Mouse (Mus musculus) lung, embryonic 15.5 days (tissue): ENCODE data around the gene Slc25a22. TPM values are rescaled to one million over a fixed set of nuclear protein-coding genes. Genes with fewer than 3 reads are reported as not detected.
A peak's percentile ranks its signal among the peaks of the same experiment; 100 is the strongest.

ENCODE experiments used
- ATAC-seq: fragments of 200-750 bp; cut with Nextera tagmentation; 2 replicates; pipeline ENCODE4 v1.8.0; 2017; ENCODE audit warnings: moderate number of reproducible peaks, borderline replicate concordance; ENCODE audit not compliant: low FRiP score, low TSS enrichment; ENCODE audit errors: extremely low read depth
- H3K27ac ChIP-seq: fragments of 300-500 bp; sonication (generic); 2 replicates; pipeline ENCODE4 v1.5.1; 2015; ENCODE audit warnings: moderate library complexity, mild to moderate bottlenecking, inconsistent platforms
- H3K27me3 ChIP-seq: fragments of 300-500 bp; sonication (generic); 2 replicates; pipeline ENCODE4 v1.6.1; 2015; ENCODE audit warnings: inconsistent platforms
- H3K36me3 ChIP-seq: fragments of 300-500 bp; sonication (generic); 2 replicates; pipeline ENCODE4 v1.6.1; 2015; ENCODE audit warnings: inconsistent platforms
- H3K4me1 ChIP-seq: fragments of 300-500 bp; sonication (generic); 2 replicates; pipeline ENCODE4 v1.6.1; 2015; ENCODE audit warnings: inconsistent platforms
- H3K4me2 ChIP-seq: fragments of 300-500 bp; sonication (generic); 2 replicates; pipeline ENCODE4 v1.6.1; 2015; ENCODE audit warnings: inconsistent platforms, mild to moderate bottlenecking, moderate library complexity
- H3K4me3 ChIP-seq: fragments of 300-500 bp; sonication (generic); 2 replicates; pipeline ENCODE4 v1.5.1; 2015; ENCODE audit warnings: mild to moderate bottlenecking, inconsistent platforms
- H3K9ac ChIP-seq: fragments of 300-500 bp; sonication (generic); 2 replicates; pipeline ENCODE4 v1.6.1; 2015; ENCODE audit warnings: inconsistent platforms
- H3K9me3 ChIP-seq: fragments of 300-500 bp; sonication (generic); 2 replicates; pipeline ENCODE4 v1.6.1; 2016; ENCODE audit warnings: inconsistent platforms
- WGBS: fragments of 180-500 bp; shearing (Covaris S2); methylation state at CpG from one replicate; pipeline ENCODE4 v1.1.7; 2015; 5-methylcytosine and 5-hydroxymethylcytosine counted together
- polyA plus RNA-seq: library from polyadenylated mRNA; unstranded; fragments of >200 nt; fragmentation: Nextera tagmentation; extraction: Ambion mirVana; gene quantifications from 2 replicates; pipeline ENCODE4 v1.2.1, GENCODE M21; 2015

Gene Slc25a22
- polyA plus RNA-seq, 1 experiment from 2014 or later, result 25.1 TPM

GRCm38 (mm10) chr7:141478270-141478748 is 40.6 kb upstream of the Slc25a22 start:
- WGBS, result 37% methylated on average over 5 of the region's 5 CpGs
- Histone ChIP-seq H3K27ac (peak overlapping the region; percentile 99), H3K9me3 (no peaks in the 10 kb centered on the region), H3K36me3 (no peaks in the 10 kb centered on the region), H3K27me3 (peaks cover 11% of the 10 kb centered on the region; the same call in 1 of the 2 replicates), H3K4me2 (peak overlapping the region; percentile 87), H3K4me3 (no peak overlapping the region), H3K4me1 (peaks cover 64% of the 10 kb centered on the region), H3K9ac (peak overlapping the region; percentile 9; the same call in 1 of the 2 replicates)
- no peak for ATAC-seq

DNA sequence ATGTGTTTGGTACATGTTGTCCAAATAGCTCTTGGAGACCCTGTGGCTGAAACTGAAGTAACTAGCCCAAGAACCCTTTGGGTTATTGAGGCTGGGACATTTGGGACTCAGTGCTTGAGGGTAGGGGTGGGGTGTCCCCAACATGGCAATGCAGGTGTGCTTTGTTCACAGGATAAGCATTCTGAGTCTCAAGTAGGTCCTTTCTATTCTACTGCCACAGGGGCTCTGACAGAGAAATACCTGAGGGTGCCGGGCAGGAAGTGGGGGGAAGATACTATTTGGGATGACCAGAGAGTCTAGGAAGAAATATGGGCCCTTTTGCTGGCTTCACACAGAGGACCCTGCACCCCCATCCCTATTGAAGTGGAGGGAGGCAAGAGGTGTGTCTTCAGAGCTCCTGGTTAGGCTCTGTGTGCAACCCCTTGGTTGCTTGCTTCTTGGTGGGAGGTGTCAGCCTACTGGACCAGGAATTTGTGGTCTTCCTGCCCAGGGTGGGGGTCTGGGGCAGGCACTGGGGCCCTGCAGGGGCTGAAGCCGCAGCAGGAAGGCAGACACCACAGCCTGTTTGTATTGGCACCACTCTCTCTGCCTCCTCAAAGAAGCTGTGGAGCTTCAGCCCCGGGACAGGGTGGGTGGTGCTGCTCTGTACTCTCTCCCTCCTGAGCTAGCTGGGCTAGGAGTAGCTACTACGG is 40.0 kb upstream of the Slc25a22 start:
- peaks cover 1% of the 10 kb centered on the region for H3K36me3 ChIP-seq
- H3K4me1 ChIP-seq, result peaks cover 63% of the 10 kb centered on the region
- H3K27me3 ChIP-seq, result peaks cover 9% of the 10 kb centered on the region; the same call in 1 of the 2 replicates
- no peak overlapping the region for H3K4me3 ChIP-seq
- H3K4me2 ChIP-seq, result peak overlapping the region; percentile 87
- ATAC-seq, result no peak
- H3K9me3 ChIP-seq, result no peaks in the 10 kb centered on the region
- WGBS, result 18% methylated on average over 4 of the region's 4 CpGs
- peak overlapping the region; percentile 80 for H3K9ac ChIP-seq
- peak overlapping the region; percentile 99 for H3K27ac ChIP-seq

- peak overlapping the region; percentile 87 for H3K4me2 ChIP-seq
- peak; percentile 6 for ATAC-seq
- peak overlapping the region; percentile 99 for H3K27ac ChIP-seq
- H3K9me3 ChIP-seq, result no peaks in the 10 kb centered on the region
- H3K4me3 ChIP-seq, result peak overlapping the region; percentile 82
- whole genome bisulfite sequencing, result 1% methylated on average over 7 of the region's 7 CpGs
- peaks cover 7% of the 10 kb centered on the region for H3K36me3 ChIP-seq
- peaks cover 56% of the 10 kb centered on the region for H3K4me1 ChIP-seq
- H3K27me3 ChIP-seq, result 0 out of 2 replicates have a peak, but pooled peaks cover 3% of the 10 kb centered on the region
- H3K9ac ChIP-seq, result peak overlapping the region; percentile 80
Measured at GRCm38 (mm10) chr7:141476981-141477370, 39.3 kb upstream of the Slc25a22 start.

DNA sequence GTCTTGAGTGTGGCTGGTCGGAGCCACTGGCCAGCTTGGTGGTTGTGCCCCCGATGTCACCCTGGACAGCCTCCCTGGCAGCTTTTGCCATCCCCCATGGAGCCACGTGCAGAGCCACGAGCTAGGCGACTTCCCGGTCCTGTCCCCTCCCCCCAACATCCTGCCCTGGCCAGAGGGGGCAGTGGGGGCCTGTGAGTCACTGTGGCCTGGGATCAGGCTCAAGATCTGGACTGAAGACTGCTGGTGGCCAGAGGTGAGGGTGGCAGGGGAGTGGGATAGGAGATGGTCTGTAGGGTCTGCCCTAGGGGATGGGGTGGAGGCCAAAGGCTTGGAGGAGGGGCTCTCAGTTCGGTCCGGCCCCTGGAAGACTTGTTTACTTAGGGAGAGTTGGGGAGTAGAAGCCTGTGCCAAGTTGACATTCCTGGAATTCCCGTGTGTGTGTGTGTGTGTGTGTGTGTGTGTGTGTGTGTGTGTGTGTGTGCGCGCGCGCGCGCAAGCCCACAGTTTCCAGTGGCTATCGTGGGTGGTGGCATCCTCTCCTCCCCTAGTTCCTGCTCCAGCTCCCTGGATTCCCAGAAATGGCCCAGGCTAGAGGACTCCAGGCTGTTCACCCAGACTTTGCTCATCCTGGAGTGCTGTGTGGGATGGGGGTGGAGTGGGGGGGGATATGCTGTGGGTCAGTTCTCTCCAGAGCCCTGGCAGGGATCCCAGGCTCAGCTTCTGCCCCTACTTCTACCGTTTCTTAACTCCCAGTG is 38.7 kb upstream of the Slc25a22 start:
- Histone ChIP-seq H3K9ac (peak overlapping the region; percentile 80), H3K4me3 (peak overlapping the region; percentile 82), H3K27me3 (no peaks in the 10 kb centered on the region), H3K36me3 (peaks cover 11% of the 10 kb centered on the region), H3K4me2 (peak overlapping the region; percentile 87), H3K9me3 (no peaks in the 10 kb centered on the region), H3K27ac (peak overlapping the region; percentile 99), H3K4me1 (peaks cover 50% of the 10 kb centered on the region)
- WGBS, result under 1% methylated on average over 17 of the region's 17 CpGs
- ATAC-seq, result peak; percentile 81

- Histone ChIP-seq H3K4me1 (peaks cover 44% of the 10 kb centered on the region), H3K27ac (peak overlapping the region; percentile 99), H3K27me3 (no peaks in the 10 kb centered on the region), H3K4me2 (peak overlapping the region; percentile 87), H3K36me3 (peaks cover 17% of the 10 kb centered on the region), H3K9ac (peak overlapping the region; percentile 80), H3K9me3 (no peaks in the 10 kb centered on the region), H3K4me3 (peak overlapping the region; percentile 82)
- WGBS, result under 1% methylated on average over 12 of the region's 12 CpGs
- no peak for ATAC-seq
Measured at GRCm38 (mm10) chr7:141475805-141476158, 38.1 kb upstream of the Slc25a22 start.

GRCm38 (mm10) chr7:141475011-141475804 is 37.5 kb upstream of the Slc25a22 start, which contains the start of the genes Polr2l and Tspan4:
Gene Polr2l (minus strand): TSS chr7:141475132.
Gene Tspan4 (plus strand): TSS chr7:141475240.
- H3K27me3 ChIP-seq, result no peaks in the 10 kb centered on the region

DNA sequence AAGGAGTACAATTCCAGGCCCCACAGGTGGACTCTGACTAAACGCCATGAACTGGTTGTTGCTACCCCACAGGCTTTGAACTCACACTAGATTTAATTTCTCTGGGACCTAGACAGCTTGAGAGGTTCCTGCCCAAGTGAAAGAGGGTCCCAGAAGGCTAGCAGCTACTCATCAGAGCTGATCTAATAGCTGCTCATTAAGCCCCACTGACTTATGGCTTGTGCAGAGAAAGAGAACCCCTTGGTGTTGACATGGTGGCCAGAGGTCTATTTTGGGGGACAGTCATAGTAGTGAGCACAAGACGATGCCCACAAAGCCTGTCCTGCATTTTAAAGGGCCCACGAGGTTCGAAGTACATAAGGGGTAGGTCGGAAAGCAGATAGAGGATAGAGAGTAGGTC is 36.5 kb upstream of the Slc25a22 start:
- Histone ChIP-seq H3K4me1 (peaks cover 47% of the 10 kb centered on the region), H3K9me3 (no peaks in the 10 kb centered on the region), H3K27me3 (no peaks in the 10 kb centered on the region), H3K27ac (no peak overlapping the region), H3K4me3 (peak overlapping the region; percentile 82), H3K36me3 (peaks cover 32% of the 10 kb centered on the region), H3K9ac (peak overlapping the region; percentile 80), H3K4me2 (peak overlapping the region; percentile 87)
- 4% methylated on average over 5 of the region's 5 CpGs for WGBS
- ATAC-seq, result no peak

More at GRCm38 (mm10) chr7:141475011-141475804, 37.5 kb upstream of the Slc25a22 start, which contains the start of the genes Polr2l and Tspan4:
- peaks cover 40% of the 10 kb centered on the region for H3K4me1 ChIP-seq
- peak within 1 kb of the TSS; percentile 82 for H3K4me3 ChIP-seq
- H3K9ac ChIP-seq, result peak within 1 kb of the TSS; percentile 80
- peak; percentile 66; the same call in 1 of the 2 replicates for ATAC-seq
- H3K27ac ChIP-seq, result peak within 1 kb of the TSS; percentile 99
- H3K36me3 ChIP-seq, result peaks cover 23% of the 10 kb centered on the region
- WGBS, result under 1% methylated on average over 83 of the region's 87 CpGs
- peak within 1 kb of the TSS; percentile 87 for H3K4me2 ChIP-seq
- H3K9me3 ChIP-seq, result no peaks in the 10 kb centered on the region

- peaks cover 32% of the 10 kb centered on the region for H3K36me3 ChIP-seq
- H3K9ac ChIP-seq, result no peak overlapping the region
- H3K4me3 ChIP-seq, result no peak overlapping the region
- ATAC-seq, result no peak
- WGBS, result 80% methylated on average over 6 of the region's 6 CpGs
- no peaks in the 10 kb centered on the region for H3K27me3 ChIP-seq
- no peaks in the 10 kb centered on the region for H3K9me3 ChIP-seq
- H3K4me2 ChIP-seq, result no peak overlapping the region
- peaks cover 51% of the 10 kb centered on the region for H3K4me1 ChIP-seq
- H3K27ac ChIP-seq, result no peak overlapping the region
Measured at GRCm38 (mm10) chr7:141472763-141473162, 35.1 kb upstream of the Slc25a22 start.

- no peak overlapping the region for H3K9ac ChIP-seq
- H3K4me2 ChIP-seq, result no peak overlapping the region
- WGBS, result 74% methylated on average over 6 of the region's 6 CpGs
- H3K27me3 ChIP-seq, result no peaks in the 10 kb centered on the region
- no peaks in the 10 kb centered on the region for H3K9me3 ChIP-seq
- peaks cover 46% of the 10 kb centered on the region for H3K4me1 ChIP-seq
- H3K36me3 ChIP-seq, result peaks cover 32% of the 10 kb centered on the region
- ATAC-seq, result no peak
- no peak overlapping the region for H3K27ac ChIP-seq
- H3K4me3 ChIP-seq, result no peak overlapping the region
Measured at GRCm38 (mm10) chr7:141472226-141472625, 34.5 kb upstream of the Slc25a22 start.

GRCm38 (mm10) chr7:141471236-141471635 is 33.5 kb upstream of the Slc25a22 start:
- Histone ChIP-seq H3K4me2 (no peak overlapping the region), H3K27me3 (no peaks in the 10 kb centered on the region), H3K9me3 (no peaks in the 10 kb centered on the region), H3K36me3 (peaks cover 32% of the 10 kb centered on the region), H3K27ac (no peak overlapping the region), H3K4me1 (peaks cover 47% of the 10 kb centered on the region), H3K4me3 (no peak overlapping the region), H3K9ac (no peak overlapping the region)
- 83% methylated on average over 1 of the region's 1 CpGs for WGBS
- ATAC-seq, result no peak

DNA sequence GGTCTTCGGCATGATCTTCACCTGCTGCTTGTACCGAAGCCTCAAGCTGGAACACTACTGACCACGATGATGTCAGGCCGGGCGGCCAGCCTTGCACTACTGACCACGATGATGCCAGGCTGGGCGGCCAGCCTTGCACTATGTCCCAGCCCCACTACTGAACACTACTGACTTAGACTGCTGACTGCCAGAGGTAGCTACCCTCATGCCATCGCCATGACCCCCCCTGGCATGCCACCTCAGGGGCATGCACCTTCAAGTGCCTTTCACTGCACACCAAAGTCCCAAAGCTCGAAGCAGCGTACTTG is 32.9 kb upstream of the Slc25a22 start:
- Histone ChIP-seq H3K27me3 (no peaks in the 10 kb centered on the region; the same call in 1 of the 2 replicates), H3K36me3 (peaks cover 32% of the 10 kb centered on the region), H3K27ac (no peak overlapping the region), H3K9me3 (no peaks in the 10 kb centered on the region), H3K4me2 (no peak overlapping the region), H3K4me3 (no peak overlapping the region), H3K9ac (no peak overlapping the region), H3K4me1 (peaks cover 46% of the 10 kb centered on the region)
- ATAC-seq, result no peak
- WGBS, result 92% methylated on average over 10 of the region's 10 CpGs
